26 mouse cellular contexts compared by ENCODE assay signal in genomic region chr10:56482156-56482716, GRCm38 (mm10).
DNase-seq lines count a peak whose midpoint lies in the region; ATAC-seq and TF ChIP-seq lines count a peak whose summit lies in the region.
"Had no signal": no experiment of that assay in that cellular context is flagged by ENCODE, and none has a peak within 500 bp of the region (broad histone marks: within the 10 kb centered on the region; RNA-seq: fewer than 3 reads in every experiment).

No protein-coding gene starts in this region.

- H3K9me3 ChIP-seq in forebrain, postnatal 0 days (ENCODE audit: low read length), result no peaks in the 10 kb centered on the region
- no peaks in the 10 kb centered on the region for H3K9me3 ChIP-seq in forebrain, embryonic 14.5 days (replicated peaks; ENCODE audit: control insufficient read depth, low read length)
- H3K9me3 ChIP-seq: embryonic facial prominence, embryonic 15.5 days; forebrain, embryonic 15.5 days; heart, embryonic 13.5 days; hindbrain, embryonic 12.5 days; kidney, embryonic 15.5 days; limb, embryonic 13.5 days; midbrain, embryonic 15.5 days had no signal

- H3K4me2 ChIP-seq in forebrain, postnatal 0 days (ENCODE audit: low read depth), result no peak overlapping the region
- H3K4me2 ChIP-seq in forebrain, embryonic 14.5 days (ENCODE audit: low read length), result no peak overlapping the region
- H3K4me2 ChIP-seq: embryonic facial prominence, embryonic 15.5 days; forebrain, embryonic 15.5 days; heart, embryonic 13.5 days; hindbrain, embryonic 12.5 days; kidney, embryonic 15.5 days; limb, embryonic 13.5 days; lung, embryonic 14.5 days; midbrain, embryonic 15.5 days had no signal

- TF ChIP-seq POLR2A in thymus, adult 2 months (IDR thresholded peaks at IDR 0.05; ENCODE audit: control insufficient read depth, extremely low read depth, insufficient read depth, low read length, poor library complexity), result no peak

- peak; percentile 32; the same call in 1 of the 2 replicates for ATAC-seq in forebrain, postnatal 0 days
- no peak for ATAC-seq in forebrain, embryonic 14.5 days
- ATAC-seq in granulocyte monocyte progenitor cell, adult 5-6 weeks (replicated peaks; ENCODE audit: poor library complexity, severe bottlenecking), result peak; percentile 94
- no peak for ATAC-seq in activated CD4-positive, CD25-positive, alpha-beta regulatory T cell, adult 4 months
- ATAC-seq: forebrain, embryonic 15.5 days; intestine, postnatal 0 days; midbrain, embryonic 15.5 days had no signal

- no peak overlapping the region for H3K4me3 ChIP-seq in forebrain, postnatal 0 days (ENCODE audit: low read depth, low read length)
- no peak overlapping the region for H3K4me3 ChIP-seq in forebrain, embryonic 14.5 days (ENCODE audit: low read depth, low read length)
- no peak overlapping the region for H3K4me3 ChIP-seq in thymus, adult 2 months (ENCODE audit: control insufficient read depth, insufficient read depth, low read length)
- H3K4me3 ChIP-seq: embryonic facial prominence, embryonic 15.5 days; forebrain, embryonic 15.5 days; heart, adult 2 months; heart, embryonic 13.5 days; hindbrain, embryonic 12.5 days; kidney, embryonic 15.5 days; limb, embryonic 13.5 days; midbrain, embryonic 15.5 days had no signal

- no peaks in the 10 kb centered on the region for H3K36me3 ChIP-seq in forebrain, postnatal 0 days (ENCODE audit: insufficient read depth)
- H3K36me3 ChIP-seq in forebrain, embryonic 14.5 days (ENCODE audit: control insufficient read depth, insufficient read depth, low read length), result no peaks in the 10 kb centered on the region
- H3K36me3 ChIP-seq in thymus, adult 2 months (ENCODE audit: control insufficient read depth, insufficient read depth, low read length), result no peaks in the 10 kb centered on the region
- H3K36me3 ChIP-seq: embryonic facial prominence, embryonic 15.5 days; forebrain, embryonic 15.5 days; heart, embryonic 13.5 days; hindbrain, embryonic 12.5 days; kidney, embryonic 15.5 days; limb, embryonic 13.5 days; midbrain, embryonic 15.5 days had no signal

- no peaks in the 10 kb centered on the region for H3K27me3 ChIP-seq in forebrain, postnatal 0 days (ENCODE audit: insufficient read depth, low read length)
- H3K27me3 ChIP-seq in forebrain, embryonic 14.5 days (replicated peaks; ENCODE audit: control insufficient read depth, insufficient read depth, low read length), result no peaks in the 10 kb centered on the region
- H3K27me3 ChIP-seq in thymus, adult 2 months (ENCODE audit: control insufficient read depth, insufficient read depth, low read length), result no peaks in the 10 kb centered on the region
- H3K27me3 ChIP-seq: embryonic facial prominence, embryonic 15.5 days; forebrain, embryonic 15.5 days; heart, embryonic 13.5 days; hindbrain, embryonic 12.5 days; kidney, embryonic 15.5 days; limb, embryonic 13.5 days; midbrain, embryonic 15.5 days had no signal

- no peak for TF ChIP-seq CTCF in forebrain, postnatal 0 days (IDR thresholded peaks at IDR 0.05; ENCODE audit: low read depth)
- no peak for TF ChIP-seq CTCF in thymus, adult 2 months (IDR thresholded peaks at IDR 0.05; ENCODE audit: borderline replicate concordance, control insufficient read depth, extremely low read depth, insufficient read depth, low read length, poor library complexity)

- no peaks in the 10 kb centered on the region for H3K4me1 ChIP-seq in forebrain, postnatal 0 days (ENCODE audit: insufficient read depth)
- H3K4me1 ChIP-seq in forebrain, embryonic 14.5 days (ENCODE audit: control insufficient read depth, insufficient read depth, low read length), result peaks cover 2% of the 10 kb centered on the region; the same call in 1 of the 2 replicates
- H3K4me1 ChIP-seq in thymus, adult 2 months (replicated peaks; ENCODE audit: control insufficient read depth, insufficient read depth, low read length), result no peaks in the 10 kb centered on the region
- H3K4me1 ChIP-seq: embryonic facial prominence, embryonic 15.5 days; hindbrain, embryonic 12.5 days; kidney, embryonic 15.5 days; midbrain, embryonic 15.5 days had no signal

- DNase-seq in forebrain, postnatal 0 days, result no peak
- DNase-seq in forebrain, embryonic 14.5 days (ENCODE audit: low spot score), result no peak
- peak; percentile 25 for DNase-seq in thymus, postnatal 0 days (ENCODE audit: low spot score)
- no peak for DNase-seq in thymus, adult 2 months
- DNase-seq in lung, postnatal 25 days (ENCODE audit: low spot score), result no peak
- DNase-seq: adrenal gland, postnatal 10 days; B cell, adult 2 months; cerebellum, adult 9-10 months; gastrocnemius, postnatal 25 days; heart, adult 2 months; heart, postnatal 14 days; kidney, postnatal 36 days; lung, postnatal 4 days; thymus, postnatal 14 days had no signal

- H3K27ac ChIP-seq in forebrain, postnatal 0 days (ENCODE audit: low read depth, low read length), result no peak overlapping the region
- H3K27ac ChIP-seq in forebrain, embryonic 14.5 days (ENCODE audit: low read depth, low read length), result no peak overlapping the region
- no peak overlapping the region for H3K27ac ChIP-seq in thymus, adult 2 months (ENCODE audit: control insufficient read depth, insufficient read depth, low read length)
- H3K27ac ChIP-seq: embryonic facial prominence, embryonic 15.5 days; forebrain, embryonic 15.5 days; heart, adult 2 months; heart, embryonic 13.5 days; hindbrain, embryonic 12.5 days; kidney, embryonic 15.5 days; limb, embryonic 13.5 days; liver, embryonic 14.5 days; midbrain, embryonic 15.5 days had no signal

- 58% methylated on average over 9 of the region's 9 CpGs for WGBS in forebrain, postnatal 0 days
- WGBS in forebrain, embryonic 14.5 days, result 70% methylated on average over 9 of the region's 9 CpGs
- WGBS in thymus, adult 2 months, result 43% methylated on average over 9 of the region's 9 CpGs

- no peak overlapping the region for H3K9ac ChIP-seq in forebrain, postnatal 0 days
- H3K9ac ChIP-seq in forebrain, embryonic 14.5 days (ENCODE audit: low read length), result no peak overlapping the region
- H3K9ac ChIP-seq: embryonic facial prominence, embryonic 15.5 days; forebrain, embryonic 15.5 days; heart, embryonic 13.5 days; hindbrain, embryonic 12.5 days; kidney, embryonic 15.5 days; limb, embryonic 13.5 days; liver, embryonic 14.5 days; lung, embryonic 14.5 days; midbrain, embryonic 15.5 days had no signal

Comparison
In these comparisons a context has a peak if more than half of its experiments do, and no peak if none do; other contexts are left out.
1. ATAC-seq: peak in forebrain, postnatal 0 days (single experiment) and granulocyte monocyte progenitor cell, adult 5-6 weeks (single experiment); none in forebrain, embryonic 14.5 days (single experiment) and activated CD4-positive, CD25-positive, alpha-beta regulatory T cell, adult 4 months (single experiment).